Mouse (Mus musculus) heart, adult 2 months (tissue): ENCODE results near the gene Cdkn2a. TPM values are rescaled to one million over a fixed set of nuclear protein-coding genes. Genes with fewer than 3 reads are reported as not detected.

ENCODE experiments used
- DNase-seq, 2 experiments: peaks; one replicate each; pipeline ENCODE4 v3.0.0; 2021
- H3K27ac ChIP-seq: fragments of 200-600 bp; 2 replicates; pipeline ENCODE4 v1.8.1; 2022
- H3K27me3 ChIP-seq: fragments of 200-500 bp; 2 replicates; pipeline ENCODE4 v1.6.1; 2012; ENCODE audit warnings: mild to moderate bottlenecking, low read length, inconsistent platforms, mixed read lengths; ENCODE audit not compliant: control insufficient read depth, insufficient read depth
- H3K36me3 ChIP-seq: fragments of 200-500 bp; 2 replicates; pipeline ENCODE4 v1.6.1; 2012; ENCODE audit warnings: low read length, inconsistent platforms; ENCODE audit not compliant: control insufficient read depth, insufficient read depth
- H3K4me1 ChIP-seq: fragments of 200-500 bp; 2 replicates; pipeline ENCODE4 v1.6.1; 2011; ENCODE audit warnings: low read length; ENCODE audit not compliant: control insufficient read depth, insufficient read depth
- H3K4me3 ChIP-seq: fragments of 200-600 bp; 2 replicates; pipeline ENCODE4 v1.8.1; 2022
- H3K79me2 ChIP-seq: fragments of 200-500 bp; replicated peaks from 2 replicates; pipeline ENCODE4 v1.6.1; 2012; ENCODE audit warnings: mild to moderate bottlenecking, inconsistent platforms, low read length, moderate library complexity, mixed read lengths; ENCODE audit not compliant: control insufficient read depth, insufficient read depth
- H3K9ac ChIP-seq: fragments of 200-500 bp; 2 replicates; pipeline ENCODE4 v1.6.1; 2012; ENCODE audit warnings: low read depth, mild to moderate bottlenecking, control low read depth, inconsistent platforms, low read length, mixed read lengths
- CTCF ChIP-seq: fragments of 200-600 bp; IDR thresholded peaks from 2 replicates; pipeline ENCODE4 v1.8.1; 2022; ENCODE audit warnings: antibody characterized with exemption, mild to moderate bottlenecking, moderate library complexity
- EP300 ChIP-seq: fragments of 200-500 bp; IDR thresholded peaks from 2 replicates; pipeline ENCODE4 v1.6.1; 2011; ENCODE audit warnings: low read depth, low read length, control low read depth; ENCODE audit not compliant: insufficient read depth
- POLR2A ChIP-seq: fragments of 200-500 bp; IDR thresholded peaks from 2 replicates; pipeline ENCODE4 v1.6.1; 2011; ENCODE audit warnings: mild to moderate bottlenecking, low read depth, low read length, control low read depth; ENCODE audit not compliant: insufficient read depth
- WGBS: fragments of 180-500 bp; shearing (Covaris S2); methylation state at CpG from one replicate; pipeline ENCODE4 v1.1.7; 2018; 5-methylcytosine and 5-hydroxymethylcytosine counted together
- intact Hi-C: fragments of 180-260 bp; cut with DNase I; formaldehyde crosslinking; loops from one replicate; pipeline ENCODE4 v1.15.1; 2025
- polyA plus RNA-seq: library from polyadenylated mRNA; depleted of rRNA; stranded (reverse); fragments of >200 nt; gene quantifications from 2 replicates; pipeline ENCODE4 v1.2.3, GENCODE M21; 2012
- total RNA-seq, 2 experiments: library from RNA; stranded (reverse); gene quantifications; 2 replicates each; pipeline ENCODE4 v1.2.3; 2021

The Cdkn2a gene
- total and polyA plus RNA-seq, 3 experiments = 0.31 TPM; not detected in 2

- H3K27ac ChIP-seq = no peak overlapping the region
- intact Hi-C loops = no loop called here
- peaks cover 36% of the 10 kb centered on the region for H3K27me3 ChIP-seq
- no peak overlapping the region for H3K4me3 ChIP-seq
- WGBS = 3% methylated on average over 24 of the region's 24 CpGs
- no peaks in the 10 kb centered on the region for H3K4me1 ChIP-seq
- H3K36me3 ChIP-seq = no peaks in the 10 kb centered on the region
- H3K79me2 ChIP-seq = no peaks in the 10 kb centered on the region
- TF ChIP-seq EP300 (no peak), CTCF (no peak)
- H3K9ac ChIP-seq = no peak overlapping the region
- DNase-seq = no peak
Observed at GRCm38 (mm10) chr4:89274829-89275548, 19.5 kb downstream of the Cdkn2a start.

GRCm38 (mm10) chr4:89274006-89274405 lies 20.4 kb downstream of the Cdkn2a start:
- DNase-seq = no peak
- Histone ChIP-seq H3K4me3 (no peak overlapping the region), H3K9ac (no peak overlapping the region), H3K4me1 (no peaks in the 10 kb centered on the region), H3K27me3 (peaks cover 33% of the 10 kb centered on the region), H3K27ac (no peak overlapping the region), H3K79me2 (no peaks in the 10 kb centered on the region), H3K36me3 (no peaks in the 10 kb centered on the region)
- 3% methylated on average over 14 of the region's 14 CpGs for WGBS
- no peak for TF ChIP-seq POLR2A
- no peak for TF ChIP-seq CTCF
- TF ChIP-seq EP300 = no peak
- intact Hi-C loops = no loop called here

GRCm38 (mm10) chr4:89273585-89273984 lies 20.9 kb downstream of the Cdkn2a start:
- WGBS = 2% methylated on average over 9 of the region's 9 CpGs
- H3K4me3 ChIP-seq = no peak overlapping the region
- H3K27ac ChIP-seq = no peak overlapping the region
- intact Hi-C loops = no loop called here
- TF ChIP-seq CTCF (no peak), POLR2A (no peak)
- H3K4me1 ChIP-seq = no peaks in the 10 kb centered on the region
- H3K36me3 ChIP-seq = no peaks in the 10 kb centered on the region
- no peak for DNase-seq
- H3K79me2 ChIP-seq = no peaks in the 10 kb centered on the region
- peaks cover 30% of the 10 kb centered on the region for H3K27me3 ChIP-seq
- no peak overlapping the region for H3K9ac ChIP-seq

GRCm38 (mm10) chr4:89272961-89273540 lies 21.4 kb downstream of the Cdkn2a start:
- Histone ChIP-seq H3K27ac (no peak overlapping the region), H3K9ac (no peak overlapping the region), H3K4me1 (no peaks in the 10 kb centered on the region), H3K4me3 (no peak overlapping the region), H3K79me2 (no peaks in the 10 kb centered on the region), H3K27me3 (peaks cover 30% of the 10 kb centered on the region), H3K36me3 (no peaks in the 10 kb centered on the region)
- intact Hi-C loops = no loop called here
- WGBS = 5% methylated on average over 20 of the region's 20 CpGs
- TF ChIP-seq EP300 (no peak), CTCF (no peak)
- DNase-seq = no peak

GRCm38 (mm10) chr4:89272101-89272718 lies 22.2 kb downstream of the Cdkn2a start:
- intact Hi-C loops = no loop called here
- no peaks in the 10 kb centered on the region for H3K4me1 ChIP-seq
- H3K4me3 ChIP-seq = no peak overlapping the region
- no peak for DNase-seq
- H3K9ac ChIP-seq = no peak overlapping the region
- WGBS = 12% methylated on average over 18 of the region's 18 CpGs
- no peak overlapping the region for H3K27ac ChIP-seq
- peaks cover 28% of the 10 kb centered on the region for H3K27me3 ChIP-seq
- H3K36me3 ChIP-seq = no peaks in the 10 kb centered on the region
- TF ChIP-seq CTCF (no peak), POLR2A (no peak), EP300 (no peak)
- H3K79me2 ChIP-seq = no peaks in the 10 kb centered on the region

- Histone ChIP-seq H3K4me3 (no peak overlapping the region), H3K79me2 (no peaks in the 10 kb centered on the region), H3K9ac (no peak overlapping the region), H3K27ac (no peak overlapping the region), H3K27me3 (no peaks in the 10 kb centered on the region), H3K4me1 (no peaks in the 10 kb centered on the region), H3K36me3 (no peaks in the 10 kb centered on the region)
- intact Hi-C loops = no loop called here
- TF ChIP-seq CTCF = no peak
- WGBS = 62% methylated on average over 1 of the region's 1 CpGs
- no peak for DNase-seq
Observed at GRCm38 (mm10) chr4:89257768-89258167, 36.7 kb downstream of the Cdkn2a start.
